ENCODE assay signal across 9 mouse cellular contexts in genomic region chr7:145206056-145206610, GRCm38 (mm10). TPM values are rescaled to one million over a fixed set of nuclear protein-coding genes. Genes with fewer than 3 reads are reported as not detected.
DNase-seq lines count a peak whose midpoint lies in the region; ATAC-seq and TF ChIP-seq lines count a peak whose summit lies in the region.
"Had no signal": no experiment of that assay in that cellular context is flagged by ENCODE, and none has a peak within 500 bp of the region (broad histone marks: within the 10 kb centered on the region; RNA-seq: fewer than 3 reads in every experiment).

No protein-coding gene starts in this region.

- ATAC-seq in hematopoietic stem cell, adult 5-6 weeks (replicated peaks in 1 of 2; ENCODE audit: insufficient read depth in 1 of 2, low FRiP score in 2 of 2, low TSS enrichment in 1 of 2, low read depth in 1 of 2, poor library complexity in 2 of 2, severe bottlenecking in 2 of 2) = peak; percentile 30 to 43; a peak in 2 of 4 replicates
- peak; percentile 90 for ATAC-seq in lung, postnatal 0 days
- ATAC-seq in activated CD4-positive, CD25-positive, alpha-beta regulatory T cell, adult 4 months = no peak

- 5% methylated on average over 31 of the region's 34 CpGs for WGBS in lung, postnatal 0 days

- peak; percentile 36; the same call in 1 of the 2 replicates for TF ChIP-seq CTCF in lung, postnatal 0 days (IDR thresholded peaks at IDR 0.05)

- H3K9ac ChIP-seq in lung, postnatal 0 days (replicated peaks; ENCODE audit: low read depth) = peak overlapping the region; percentile 54

- no peaks in the 10 kb centered on the region for H3K36me3 ChIP-seq in lung, postnatal 0 days (ENCODE audit: insufficient read depth, low read length)

- H3K4me3 ChIP-seq in lung, postnatal 0 days (ENCODE audit: low read depth, low read length) = peak overlapping the region; percentile 5; the same call in 1 of the 2 replicates

- no peaks in the 10 kb centered on the region for H3K9me3 ChIP-seq in lung, postnatal 0 days (ENCODE audit: low read length)

- H3K27me3 ChIP-seq in lung, postnatal 0 days (replicated peaks; ENCODE audit: insufficient read depth, low read length) = no peaks in the 10 kb centered on the region

- H3K4me1 ChIP-seq in lung, postnatal 0 days (ENCODE audit: insufficient read depth, low read depth, low read length) = peaks cover 8% of the 10 kb centered on the region

- DNase-seq in MN1 (ENCODE audit: low spot score) = peak; percentile 86
- DNase-seq in cerebellum, adult 9-11 months = peak; percentile 73
- DNase-seq in frontal cortex, adult 2 months (ENCODE audit: extremely low spot score in 1 of 2, low spot score in 1 of 2) = peak; percentile 47 to 67
- peak; percentile 76 to 81 for DNase-seq in layer of hippocampus, postnatal 36 days
- DNase-seq in lung, postnatal 0 days (ENCODE audit: low spot score) = peak; percentile 86
- DNase-seq in ovary, postnatal 36 days (ENCODE audit: low spot score) = peak; percentile 73

- H3K4me2 ChIP-seq in lung, postnatal 0 days (replicated peaks; ENCODE audit: low read depth, low read length) = peak overlapping the region; percentile 54

- no peak for TF ChIP-seq EP300 in lung, postnatal 0 days (IDR thresholded peaks at IDR 0.05)

- peak overlapping the region; percentile 62; the same call in 1 of the 2 replicates for H3K27ac ChIP-seq in lung, postnatal 0 days (ENCODE audit: low read length)

RNA-seq across cellular contexts. Expression of gene 1810010D01Rik, which starts 1.8 kb away (rescaled TPM):
- 2.1 and 2.7 TPM in 2 replicates for polyA plus RNA-seq in frontal cortex, adult 2 months (2012; rRNA removed)
- total RNA-seq in hematopoietic stem cell, adult 5-6 weeks (2017) = not detected in 2 replicates
- total RNA-seq in layer of hippocampus, postnatal 36 days (2021) = 1 to 10 TPM; 1.3 to 1.7 TPM
- 0.73 and 0.94 TPM in 2 replicates for polyA plus RNA-seq in lung, postnatal 0 days (2015; fragmentation: Nextera tagmentation; extraction: Ambion mirVana)
- polyA plus RNA-seq in activated CD4-positive, CD25-positive, alpha-beta regulatory T cell, adult 4 months (2017; shearing (Covaris generic)) = not detected
- total RNA-seq: MEL had no signal
